Mouse (Mus musculus): ENCODE data around the gene 1110004F10Rik. TPM values are rescaled to one million over a fixed set of nuclear protein-coding genes. Genes with fewer than 3 reads are reported as not detected.

The 1110004F10Rik gene
- polyA plus RNA-seq, 1 experiment from 2014 or later, result 342 TPM

DNA sequence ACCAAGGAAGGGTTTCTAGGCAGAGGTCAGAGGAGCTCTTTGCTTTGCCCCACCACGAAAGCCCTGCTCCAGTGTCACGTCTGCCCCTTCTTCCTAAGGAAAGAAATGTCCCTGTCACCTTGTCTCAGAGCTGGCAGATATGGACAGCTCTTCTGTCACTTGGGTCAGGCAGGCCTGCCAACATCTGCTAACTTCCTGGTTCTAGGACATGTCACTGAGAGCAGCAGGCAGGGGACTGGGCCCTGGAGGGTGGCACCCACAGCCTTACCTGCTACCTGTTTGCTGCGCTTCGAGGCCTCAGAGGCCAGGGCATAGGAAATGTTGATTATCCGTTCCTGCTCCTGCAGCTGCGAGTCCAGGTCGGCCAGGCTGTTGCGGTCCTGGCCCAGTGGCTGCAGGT, 89.1 kb downstream of the 1110004F10Rik start:
- no peak overlapping the region for H3K4me2 ChIP-seq
- H3K27me3 ChIP-seq, result no peaks in the 10 kb centered on the region
- no peak overlapping the region for H3K4me3 ChIP-seq (replicated peaks)
- no peaks in the 10 kb centered on the region for H3K9me3 ChIP-seq
- 96% methylated on average over 8 of the region's 8 CpGs for WGBS
- no peak for ATAC-seq (ENCODE audit: low FRiP score)
- H3K9ac ChIP-seq, result no peak overlapping the region
- no peak overlapping the region for H3K27ac ChIP-seq
- peaks cover 12% of the 10 kb centered on the region for H3K4me1 ChIP-seq
- H3K36me3 ChIP-seq (replicated peaks), result peaks cover 34% of the 10 kb centered on the region; the same call in 1 of the 2 replicates

GRCm38 (mm10) chr7:116129374-116129773, 90.2 kb downstream of the 1110004F10Rik start:
- H3K36me3 ChIP-seq (replicated peaks), result peaks cover 30% of the 10 kb centered on the region; the same call in 1 of the 2 replicates
- WGBS, result 94% methylated on average over 10 of the region's 10 CpGs
- no peak for ATAC-seq (ENCODE audit: low FRiP score)

DNA sequence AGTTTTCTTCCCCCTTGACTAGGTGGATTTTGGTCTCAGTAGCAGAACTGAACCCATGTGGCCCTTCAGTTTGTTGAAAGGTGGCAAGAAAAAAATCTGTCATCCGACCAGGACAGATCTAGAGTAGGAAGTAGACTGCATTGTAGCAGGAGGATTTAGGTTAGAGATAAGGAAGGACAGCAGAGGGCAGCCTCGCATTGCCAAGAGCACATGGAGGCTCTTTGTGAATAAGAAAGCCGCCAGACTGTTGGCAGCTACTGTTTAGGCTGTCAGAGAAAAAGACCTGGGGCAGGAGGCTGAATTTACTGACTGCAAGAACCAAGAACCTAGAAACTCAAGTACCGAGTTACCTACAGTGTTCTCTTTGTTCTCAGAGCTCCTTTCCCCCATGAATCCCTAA, 92.2 kb downstream of the 1110004F10Rik start:
- H3K4me1 ChIP-seq, result peaks cover 6% of the 10 kb centered on the region; the same call in 1 of the 2 replicates
- H3K36me3 ChIP-seq (replicated peaks), result peaks cover 34% of the 10 kb centered on the region
- no peak overlapping the region for H3K9ac ChIP-seq
- no peaks in the 10 kb centered on the region for H3K27me3 ChIP-seq
- H3K4me3 ChIP-seq (replicated peaks), result no peak overlapping the region
- H3K9me3 ChIP-seq, result no peaks in the 10 kb centered on the region
- ATAC-seq (ENCODE audit: low FRiP score), result no peak
- no peak overlapping the region for H3K4me2 ChIP-seq
- WGBS, result 18% methylated on average over 4 of the region's 4 CpGs
- 0 out of 2 replicates have a peak overlapping the region, but pooled peaks have one; percentile 9 for H3K27ac ChIP-seq

More at GRCm38 (mm10) chr7:116129374-116129773, 90.2 kb downstream of the 1110004F10Rik start:
- H3K4me3 ChIP-seq (replicated peaks), result no peak overlapping the region
- no peak overlapping the region for H3K4me2 ChIP-seq
- H3K27me3 ChIP-seq, result no peaks in the 10 kb centered on the region
- H3K4me1 ChIP-seq, result peaks cover 6% of the 10 kb centered on the region; the same call in 1 of the 2 replicates
- no peaks in the 10 kb centered on the region for H3K9me3 ChIP-seq
- H3K27ac ChIP-seq, result no peak overlapping the region
- H3K9ac ChIP-seq, result no peak overlapping the region

DNA sequence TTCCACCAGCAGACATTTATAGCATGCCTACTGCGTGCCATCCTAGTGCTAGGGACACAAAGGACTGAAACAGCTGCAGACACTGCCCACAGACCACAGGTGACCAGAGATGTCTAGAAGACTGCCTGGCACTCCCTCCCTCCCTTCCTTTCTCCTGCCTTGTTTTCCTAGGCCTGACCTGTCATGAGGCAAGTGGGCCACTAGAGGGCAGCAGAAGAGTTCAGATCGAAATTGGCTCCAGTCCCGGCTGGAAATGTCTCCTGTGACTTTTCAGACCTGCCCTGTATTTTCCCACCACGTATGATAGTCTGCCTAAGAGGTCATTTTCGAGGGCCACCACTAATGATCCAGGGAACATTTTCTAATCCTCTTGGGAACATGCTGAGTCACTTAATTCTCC, 92.9 kb downstream of the 1110004F10Rik start:
- Histone ChIP-seq H3K9me3 (no peaks in the 10 kb centered on the region), H3K9ac (no peak overlapping the region), H3K4me1 (peaks cover 6% of the 10 kb centered on the region; the same call in 1 of the 2 replicates), H3K27me3 (no peaks in the 10 kb centered on the region), H3K4me2 (no peak overlapping the region), H3K36me3 (replicated peaks) (peaks cover 36% of the 10 kb centered on the region), H3K4me3 (replicated peaks) (no peak overlapping the region), H3K27ac (no peak overlapping the region)
- ATAC-seq (ENCODE audit: low FRiP score), result peak; percentile 66; the same call in 1 of the 2 replicates
- WGBS, result 8% methylated on average over 5 of the region's 5 CpGs

DNA sequence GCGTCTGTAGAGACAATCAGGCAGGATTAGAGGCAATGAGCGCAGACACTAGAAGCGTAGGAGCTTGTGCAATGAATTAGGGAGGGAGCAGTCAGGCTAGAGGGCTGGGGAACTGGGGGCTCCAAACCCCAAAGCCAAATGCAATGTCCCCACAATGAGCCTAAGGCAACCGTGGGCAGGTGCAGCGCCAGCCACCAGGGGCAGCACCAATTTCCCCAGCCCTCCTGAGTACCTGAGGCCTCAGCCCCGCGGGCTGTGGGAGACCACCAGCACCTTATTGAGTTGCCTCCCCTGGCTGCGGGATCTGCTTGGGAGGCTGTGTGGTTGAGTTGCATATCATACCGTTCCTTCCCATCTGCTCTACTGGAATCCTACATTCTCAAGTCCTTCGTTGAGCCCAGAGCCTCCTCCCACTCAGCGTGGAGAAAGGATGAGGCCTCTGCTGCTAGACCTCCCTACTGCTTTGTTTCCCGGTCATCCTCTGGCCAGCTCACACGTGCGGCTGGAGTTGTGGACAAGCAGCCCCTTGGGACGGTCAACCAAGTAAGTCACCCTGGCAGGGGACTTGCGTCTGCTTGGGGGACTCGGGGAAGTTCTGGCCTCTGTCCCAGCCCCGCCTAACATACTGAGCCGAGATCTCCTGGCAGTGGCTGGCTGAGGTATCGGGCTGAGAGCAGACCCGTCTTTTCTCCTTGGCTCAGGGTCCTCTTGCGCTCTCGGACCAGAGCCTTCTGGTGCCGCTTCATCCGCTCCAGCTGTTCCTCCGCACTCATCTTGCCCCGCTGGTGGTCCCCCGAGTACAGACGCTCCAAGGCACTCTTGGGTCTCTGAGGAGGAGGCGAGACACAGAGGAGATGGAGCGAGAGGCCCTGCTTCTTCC, 95.5 kb downstream of the 1110004F10Rik start:
- 79% methylated on average over 31 of the region's 31 CpGs for WGBS
- Histone ChIP-seq H3K4me3 (replicated peaks) (no peak overlapping the region), H3K4me1 (peaks cover 6% of the 10 kb centered on the region; the same call in 1 of the 2 replicates), H3K27ac (no peak overlapping the region), H3K4me2 (no peak overlapping the region), H3K9ac (no peak overlapping the region), H3K9me3 (no peaks in the 10 kb centered on the region), H3K27me3 (no peaks in the 10 kb centered on the region), H3K36me3 (replicated peaks) (peaks cover 19% of the 10 kb centered on the region)
- ATAC-seq (ENCODE audit: low FRiP score), result no peak

DNA sequence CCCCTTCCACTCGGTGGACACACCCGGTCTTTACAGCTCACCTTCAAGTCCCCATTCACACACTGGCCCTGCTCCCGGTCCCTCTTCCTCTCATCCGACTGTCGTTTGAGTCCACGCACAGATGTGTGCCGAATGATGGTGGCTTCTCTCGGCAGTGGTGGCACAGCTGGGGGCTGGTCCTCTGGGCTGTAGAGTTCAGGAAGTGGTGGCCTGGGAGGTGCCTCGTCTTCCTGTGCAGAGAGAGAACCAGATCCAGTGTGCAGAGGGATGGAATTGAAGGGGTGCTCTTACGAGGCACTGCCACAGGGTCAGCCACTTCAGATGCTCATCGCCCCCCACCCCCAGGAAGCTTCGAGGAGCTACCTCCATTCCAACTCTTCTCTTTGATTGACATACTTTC, 98.0 kb downstream of the 1110004F10Rik start:
- 95% methylated on average over 12 of the region's 12 CpGs for WGBS
- no peaks in the 10 kb centered on the region for H3K9me3 ChIP-seq
- no peaks in the 10 kb centered on the region for H3K27me3 ChIP-seq
- H3K4me3 ChIP-seq (replicated peaks), result no peak overlapping the region
- no peak for ATAC-seq (ENCODE audit: low FRiP score)
- no peak overlapping the region for H3K4me2 ChIP-seq
- H3K9ac ChIP-seq, result no peak overlapping the region
- peaks cover 27% of the 10 kb centered on the region for H3K36me3 ChIP-seq (replicated peaks)
- no peaks in the 10 kb centered on the region for H3K4me1 ChIP-seq
- H3K27ac ChIP-seq, result no peak overlapping the region

DNA sequence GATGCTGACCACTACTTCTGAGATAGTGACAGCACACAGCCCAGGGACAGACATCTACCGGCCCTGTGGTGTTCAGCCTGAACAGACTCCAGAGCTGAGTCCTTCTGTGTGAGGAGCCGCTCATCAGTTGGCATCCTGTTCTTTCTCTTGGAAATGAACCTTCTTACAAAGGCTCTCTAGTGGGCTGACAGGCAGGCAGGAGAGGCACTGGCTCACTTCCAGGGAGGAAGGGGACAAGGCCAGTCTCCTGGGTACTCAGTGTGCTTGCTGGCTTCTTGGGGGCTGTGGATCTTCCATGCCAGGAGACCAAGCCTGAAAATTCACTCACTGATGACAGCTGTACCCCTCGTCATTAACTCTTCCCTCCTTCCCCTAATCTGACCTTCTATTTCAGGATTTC, 98.5 kb downstream of the 1110004F10Rik start:
- H3K9me3 ChIP-seq, result no peaks in the 10 kb centered on the region
- H3K27ac ChIP-seq, result no peak overlapping the region
- no peaks in the 10 kb centered on the region for H3K27me3 ChIP-seq
- 82% methylated on average over 3 of the region's 3 CpGs for WGBS
- no peak overlapping the region for H3K4me2 ChIP-seq
- no peak overlapping the region for H3K9ac ChIP-seq
- H3K4me3 ChIP-seq (replicated peaks), result no peak overlapping the region
- H3K4me1 ChIP-seq, result no peaks in the 10 kb centered on the region
- H3K36me3 ChIP-seq (replicated peaks), result peaks cover 27% of the 10 kb centered on the region
- ATAC-seq (ENCODE audit: low FRiP score), result no peak

GRCm38 (mm10) chr7:116145030-116145429, 105.8 kb downstream of the 1110004F10Rik start:
- Histone ChIP-seq H3K36me3 (replicated peaks) (peaks cover 21% of the 10 kb centered on the region), H3K9ac (no peak overlapping the region), H3K4me1 (no peaks in the 10 kb centered on the region), H3K4me2 (no peak overlapping the region), H3K27ac (no peak overlapping the region), H3K9me3 (no peaks in the 10 kb centered on the region), H3K27me3 (no peaks in the 10 kb centered on the region), H3K4me3 (replicated peaks) (no peak overlapping the region)
- ATAC-seq (ENCODE audit: low FRiP score), result no peak
- WGBS, result 96% methylated on average over 6 of the region's 6 CpGs

- Histone ChIP-seq H3K27me3 (no peaks in the 10 kb centered on the region), H3K9ac (no peak overlapping the region), H3K27ac (no peak overlapping the region), H3K4me1 (0 out of 2 replicates have a peak, but pooled peaks cover 3% of the 10 kb centered on the region), H3K9me3 (no peaks in the 10 kb centered on the region), H3K4me3 (replicated peaks) (no peak overlapping the region), H3K4me2 (no peak overlapping the region), H3K36me3 (replicated peaks) (peaks cover 17% of the 10 kb centered on the region)
- no peak for ATAC-seq (ENCODE audit: low FRiP score)
- 91% methylated on average over 2 of the region's 2 CpGs for WGBS
Measured at GRCm38 (mm10) chr7:116147114-116147513, 107.9 kb downstream of the 1110004F10Rik start.

DNA sequence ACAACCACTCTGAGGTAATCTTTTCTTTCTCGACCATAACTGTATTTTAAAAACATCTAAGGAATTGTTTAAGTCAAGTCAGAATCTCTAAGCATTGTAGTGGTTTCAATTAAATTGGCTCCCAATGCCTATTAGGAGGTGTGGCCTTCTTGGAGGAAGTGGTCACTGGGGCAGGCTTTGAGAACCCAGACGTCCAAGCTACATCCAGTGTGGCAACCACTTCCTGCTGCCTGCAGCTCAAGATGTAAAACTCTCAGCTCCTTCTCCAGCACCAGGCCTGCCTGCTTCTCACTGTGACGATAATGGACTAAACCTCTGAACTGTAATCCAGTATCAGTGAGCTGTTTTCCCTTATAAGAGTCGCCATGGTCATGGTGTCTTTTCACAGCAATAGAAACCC, 110.4 kb downstream of the 1110004F10Rik start:
- no peak overlapping the region for H3K9ac ChIP-seq
- H3K4me1 ChIP-seq, result 0 out of 2 replicates have a peak, but pooled peaks cover 3% of the 10 kb centered on the region
- ATAC-seq (ENCODE audit: low FRiP score), result no peak
- no peak overlapping the region for H3K4me3 ChIP-seq (replicated peaks)
- WGBS, result 73% methylated on average over 4 of the region's 4 CpGs
- no peaks in the 10 kb centered on the region for H3K27me3 ChIP-seq
- peaks cover 18% of the 10 kb centered on the region for H3K36me3 ChIP-seq (replicated peaks)
- no peak overlapping the region for H3K27ac ChIP-seq
- H3K4me2 ChIP-seq, result no peak overlapping the region
- H3K9me3 ChIP-seq, result no peaks in the 10 kb centered on the region

GRCm38 (mm10) chr7:116153781-116154368, 114.7 kb downstream of the 1110004F10Rik start:
- Histone ChIP-seq H3K9ac (no peak overlapping the region), H3K27ac (no peak overlapping the region), H3K4me2 (no peak overlapping the region), H3K4me1 (0 out of 2 replicates have a peak, but pooled peaks cover 3% of the 10 kb centered on the region), H3K9me3 (no peaks in the 10 kb centered on the region), H3K36me3 (replicated peaks) (peaks cover 28% of the 10 kb centered on the region), H3K27me3 (no peaks in the 10 kb centered on the region), H3K4me3 (replicated peaks) (no peak overlapping the region)
- ATAC-seq (ENCODE audit: low FRiP score), result no peak
- WGBS, result 88% methylated on average over 2 of the region's 2 CpGs
